Mouse (Mus musculus) lung, adult 2 months (tissue): ENCODE results near the gene Cox16.

Experiments
- CTCF ChIP-seq: fragments of 200-500 bp; IDR thresholded peaks from 2 replicates; pipeline ENCODE4 v1.5.1; 2011; ENCODE audit warnings: mild to moderate bottlenecking, low read length, control low read depth; ENCODE audit not compliant: insufficient read depth
- POLR2A ChIP-seq: fragments of 200-500 bp; IDR thresholded peaks from 2 replicates; pipeline ENCODE4 v1.6.1; 2011; ENCODE audit warnings: low read depth, mild to moderate bottlenecking, control low read depth, low read length, borderline replicate concordance; ENCODE audit errors: extremely low read depth

GRCm38 (mm10) chr12:81321021-81321420, 163.9 kb downstream of the Cox16 start:
- TF ChIP-seq CTCF (no peak), POLR2A (no peak)
